Mouse (Mus musculus) thymus, postnatal 14 days (tissue): Measurements from ENCODE around the gene Prph2.

ENCODE experiments used
- DNase-seq: peaks from one replicate; pipeline ENCODE4 v3.0.0; 2021

Prph2 gene

GRCm38 (mm10) chr17:46890843-46891594 lies 19.2 kb upstream of the Prph2 start:
- DNase-seq: peak; percentile 66

- DNase-seq: no peak
Observed at GRCm38 (mm10) chr17:46895426-46895825, 14.8 kb upstream of the Prph2 start.

GRCm38 (mm10) chr17:46897221-46897950 lies 12.9 kb upstream of the Prph2 start:
- no peak for DNase-seq

- DNase-seq: no peak
Observed at GRCm38 (mm10) chr17:46900941-46901340, 9.3 kb upstream of the Prph2 start.

GRCm38 (mm10) chr17:46903876-46904490 lies 6.3 kb upstream of the Prph2 start:
- DNase-seq: peak; percentile 75

- no peak for DNase-seq
Observed at GRCm38 (mm10) chr17:46912331-46912730, 2.1 kb downstream of the Prph2 start.

- no peak for DNase-seq
Observed at GRCm38 (mm10) chr17:46915129-46915528, 4.9 kb downstream of the Prph2 start.

DNA sequence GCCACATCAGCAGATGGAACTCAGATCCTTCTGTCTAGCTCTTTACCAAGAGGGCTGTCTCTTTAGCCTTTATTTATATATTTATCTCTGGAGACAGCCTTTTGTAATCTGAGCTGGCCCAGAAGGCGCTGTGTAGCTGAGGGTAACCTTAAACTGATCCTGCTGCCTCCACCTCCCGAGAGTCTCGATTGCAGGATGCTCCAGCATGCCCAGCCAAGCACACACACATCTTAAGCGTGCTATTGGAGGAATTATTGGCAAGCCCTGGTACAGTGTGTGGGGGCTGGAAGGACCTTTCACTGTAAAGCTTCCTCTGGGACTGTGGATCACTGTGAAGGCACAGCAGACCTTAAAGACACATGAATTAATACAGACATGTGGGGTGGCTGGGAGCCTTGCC lies 8.7 kb downstream of the Prph2 start:
- DNase-seq: no peak

DNA sequence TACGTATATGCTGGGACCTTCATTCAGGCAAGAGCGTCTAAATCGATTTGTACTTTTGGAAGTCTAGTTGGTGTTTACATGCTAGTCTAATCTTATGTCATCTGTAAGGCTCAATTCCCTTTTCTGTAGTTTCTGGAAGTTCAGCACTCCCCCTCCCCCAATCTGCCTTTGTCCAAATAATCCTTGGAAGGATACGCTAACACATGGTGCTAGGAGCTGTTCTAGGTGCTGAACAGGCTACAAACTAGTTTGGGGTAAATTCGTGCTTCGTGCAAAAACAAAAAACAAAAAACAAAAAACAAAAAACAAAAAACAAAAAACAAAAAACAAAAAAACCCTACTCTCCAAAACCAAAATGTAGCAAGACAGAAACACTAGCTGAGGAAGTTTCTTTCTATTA lies 10.6 kb downstream of the Prph2 start:
- DNase-seq: no peak

GRCm38 (mm10) chr17:46926192-46926591 lies 15.9 kb downstream of the Prph2 start:
- no peak for DNase-seq

- no peak for DNase-seq
Observed at GRCm38 (mm10) chr17:46926941-46927340, 16.7 kb downstream of the Prph2 start.

- DNase-seq: no peak
Observed at GRCm38 (mm10) chr17:46927781-46928180, 17.5 kb downstream of the Prph2 start.

DNA sequence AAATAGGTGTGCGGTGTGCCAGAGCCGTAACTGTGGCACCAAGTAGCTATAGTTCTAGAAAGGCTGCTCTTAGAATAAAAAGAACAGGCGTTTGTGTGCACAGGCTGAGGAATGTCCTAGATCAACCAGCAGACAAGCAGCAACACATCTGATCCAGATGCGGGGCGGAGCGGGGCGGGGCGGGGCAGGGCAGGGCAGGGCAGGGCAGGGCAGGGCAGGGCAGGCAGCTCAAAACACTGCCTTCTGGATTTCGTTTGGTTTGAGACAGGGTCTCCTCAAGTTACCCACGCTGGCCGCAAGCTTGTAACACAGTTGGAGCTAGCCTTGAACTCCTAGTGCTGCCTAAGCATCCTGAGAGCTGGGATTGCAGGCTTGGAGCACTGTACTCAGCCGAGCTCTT lies 19.0 kb downstream of the Prph2 start:
- DNase-seq: no peak

GRCm38 (mm10) chr17:46929897-46930296 lies 19.6 kb downstream of the Prph2 start:
- no peak for DNase-seq

DNA sequence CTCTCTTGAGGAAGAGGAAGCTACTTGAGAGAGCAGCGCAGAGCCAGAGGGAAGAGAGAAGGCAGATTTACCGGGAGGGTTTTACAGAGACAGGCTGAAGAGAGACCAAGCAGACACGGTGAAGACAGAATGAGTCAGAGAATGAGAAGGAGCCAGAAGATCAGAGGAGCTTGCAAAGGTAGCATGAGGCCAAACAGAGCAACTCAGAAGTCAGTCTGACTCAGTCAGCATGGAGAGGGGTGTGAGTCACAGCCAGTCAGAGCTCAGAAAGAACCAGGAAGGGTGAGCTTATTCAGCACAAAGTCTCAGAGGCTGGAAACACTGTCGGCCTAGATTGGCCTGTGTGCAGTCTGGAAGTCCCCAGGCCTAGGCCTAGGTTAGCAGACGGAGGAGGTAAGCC lies 22.7 kb downstream of the Prph2 start:
- DNase-seq: no peak

DNA sequence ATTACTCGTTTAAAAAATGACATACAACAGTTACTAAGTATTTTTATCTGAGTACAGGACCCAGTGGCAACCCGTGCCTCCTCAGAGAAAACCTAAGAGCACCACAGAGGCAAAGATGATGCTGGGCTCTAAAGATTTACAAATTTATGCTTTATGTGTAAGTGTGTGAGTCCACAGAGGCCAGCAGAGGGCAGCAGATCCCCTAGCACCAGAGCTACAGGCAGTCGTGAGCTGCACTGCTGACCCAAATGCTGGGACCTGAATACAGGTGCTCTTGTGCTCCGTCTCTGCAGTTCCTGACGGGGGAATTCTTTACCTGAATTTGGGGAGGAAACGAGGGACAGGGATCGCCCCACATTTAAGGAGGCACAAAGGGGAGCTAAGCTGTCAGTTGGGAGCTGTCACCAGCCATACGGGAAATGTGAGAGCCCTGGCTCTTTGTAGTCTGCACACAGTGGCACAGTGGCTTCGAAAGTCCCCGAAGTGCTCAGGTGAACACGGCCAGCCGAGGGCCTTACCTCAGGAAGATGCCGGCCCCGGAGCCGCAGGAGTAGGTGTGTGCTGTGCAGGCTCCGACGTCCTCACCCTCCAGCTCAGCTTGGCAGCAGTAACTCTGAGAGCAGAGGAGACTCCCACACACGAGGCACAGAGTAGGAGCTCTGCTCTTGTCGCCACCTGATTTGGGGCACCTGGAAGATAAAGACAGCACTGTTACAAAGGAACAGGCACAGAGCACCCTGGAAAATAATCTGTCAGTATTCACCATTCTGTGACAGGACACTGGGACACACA lies 23.5 kb downstream of the Prph2 start:
- peak; percentile 66 for DNase-seq

- DNase-seq: no peak
Observed at GRCm38 (mm10) chr17:46940461-46940860, 30.2 kb downstream of the Prph2 start.

- no peak for DNase-seq
Observed at GRCm38 (mm10) chr17:46942421-46942820, 32.2 kb downstream of the Prph2 start.

DNA sequence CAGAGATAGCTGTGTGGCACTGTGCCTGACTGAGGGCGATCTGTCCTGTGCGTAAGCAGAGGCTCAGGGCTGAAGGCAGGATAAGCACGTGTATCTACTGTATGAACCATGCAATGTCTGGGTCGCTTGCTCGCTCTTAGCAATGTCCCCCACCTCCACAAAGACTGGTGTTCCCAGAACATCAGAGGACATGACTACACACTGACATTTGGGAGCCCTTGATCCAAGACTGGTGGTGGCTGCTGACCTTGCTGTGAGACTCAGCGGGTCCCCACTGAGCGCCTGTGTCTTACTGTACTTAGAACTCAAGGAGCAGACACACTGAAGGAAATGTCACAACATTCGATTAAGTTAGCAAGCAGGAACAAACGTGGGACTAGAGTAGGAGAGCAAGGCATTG lies 36.0 kb downstream of the Prph2 start:
- DNase-seq: no peak

DNA sequence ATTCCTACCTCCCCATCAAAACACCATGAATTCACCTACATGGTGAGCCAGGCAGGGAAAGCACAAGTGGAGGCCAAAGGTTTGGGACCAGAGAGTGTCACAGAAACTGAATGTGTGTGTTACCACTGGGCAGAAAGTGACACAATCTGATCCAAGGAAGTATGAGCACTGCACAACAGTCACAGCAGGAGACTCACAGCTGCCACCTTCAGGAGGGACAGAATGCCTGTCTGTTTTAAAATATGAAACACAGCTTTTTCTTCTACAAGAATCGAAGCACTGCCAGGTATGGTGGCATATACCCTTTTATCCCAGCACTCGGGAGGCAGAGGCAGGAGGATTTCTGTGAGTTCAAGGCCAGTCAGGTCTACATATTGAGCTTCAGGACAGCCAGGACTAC lies 47.8 kb downstream of the Prph2 start:
- no peak for DNase-seq

DNA sequence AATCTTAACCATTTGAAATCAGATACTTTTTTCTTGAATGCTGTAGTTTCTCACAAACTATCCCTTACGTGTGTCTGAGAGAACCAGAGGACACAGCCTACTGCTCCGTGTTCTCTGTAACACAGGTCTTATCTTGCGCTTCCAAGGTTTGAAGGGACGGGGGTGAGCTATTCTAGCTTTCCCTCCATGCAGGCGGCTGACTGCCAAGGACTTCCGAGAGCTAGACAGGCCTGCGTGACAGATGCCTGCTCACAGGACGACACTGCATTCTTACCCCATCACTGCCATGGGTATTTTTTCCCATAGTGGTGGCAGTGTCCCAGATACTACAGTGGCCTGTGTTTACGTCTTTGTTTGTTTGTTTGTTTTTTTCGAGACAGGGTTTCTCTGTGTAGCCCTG lies 50.0 kb downstream of the Prph2 start:
- no peak for DNase-seq

GRCm38 (mm10) chr17:46962153-46962552 lies 51.9 kb downstream of the Prph2 start:
- DNase-seq: no peak

GRCm38 (mm10) chr17:46963186-46963585 lies 52.9 kb downstream of the Prph2 start:
- DNase-seq: no peak
